Mouse (Mus musculus) lung, postnatal 0 days (tissue): Measurements from ENCODE around the gene Keap1. TPM values are rescaled to one million over a fixed set of nuclear protein-coding genes. Genes with fewer than 3 reads are reported as not detected.

ENCODE experiments used
- ATAC-seq: fragments of 200-750 bp; cut with Nextera tagmentation; 2 replicates; pipeline ENCODE4 v1.8.0; 2017; ENCODE audit warnings: moderate library complexity
- DNase-seq: peaks from one replicate; pipeline ENCODE4 v3.0.0-alpha.2; 2016; ENCODE audit warnings: low spot score
- H3K27ac ChIP-seq: fragments of 300-500 bp; sonication (generic); 2 replicates; pipeline ENCODE4 v1.5.1; 2014; ENCODE audit warnings: antibody characterized with exemption, mild to moderate bottlenecking, low read length, mixed read lengths
- H3K27me3 ChIP-seq: fragments of 300-500 bp; sonication (generic); replicated peaks from 2 replicates; pipeline ENCODE4 v1.6.1; 2014; ENCODE audit warnings: low read length, mixed read lengths; ENCODE audit not compliant: insufficient read depth
- H3K36me3 ChIP-seq: fragments of 300-500 bp; sonication (generic); 2 replicates; pipeline ENCODE4 v1.6.1; 2014; ENCODE audit warnings: low read length, mixed read lengths; ENCODE audit not compliant: insufficient read depth
- H3K4me1 ChIP-seq: fragments of 300-500 bp; sonication (generic); 2 replicates; pipeline ENCODE4 v1.6.1; 2014; ENCODE audit warnings: antibody characterized with exemption, low read depth, low read length, mixed read lengths; ENCODE audit not compliant: insufficient read depth
- H3K4me2 ChIP-seq: fragments of 300-500 bp; sonication (generic); replicated peaks from 2 replicates; pipeline ENCODE4 v1.6.1; 2014; ENCODE audit warnings: low read depth, mild to moderate bottlenecking, low read length, moderate library complexity, mixed read lengths
- H3K4me3 ChIP-seq: fragments of 300-500 bp; sonication (generic); 2 replicates; pipeline ENCODE4 v1.5.1; 2014; ENCODE audit warnings: low read depth, low read length
- H3K9ac ChIP-seq: fragments of 300-500 bp; sonication (generic); replicated peaks from 2 replicates; pipeline ENCODE4 v1.6.1; 2014; ENCODE audit warnings: low read depth, mild to moderate bottlenecking
- H3K9me3 ChIP-seq: fragments of 300-500 bp; sonication (generic); 2 replicates; pipeline ENCODE4 v1.6.1; 2016; ENCODE audit warnings: low read length, mixed read lengths
- CTCF ChIP-seq: IDR thresholded peaks from 2 replicates; pipeline ENCODE4 v1.5.1; 2016; ENCODE audit warnings: antibody characterized with exemption, mild to moderate bottlenecking
- EP300 ChIP-seq: IDR thresholded peaks from 2 replicates; pipeline ENCODE4 v1.6.1; 2016; ENCODE audit warnings: antibody characterized with exemption, mild to moderate bottlenecking, control low read depth
- WGBS: fragments of 180-500 bp; shearing (Covaris S2); extraction: QIAGEN DNeasy Blood & Tissue Kit; methylation state at CpG from one replicate; pipeline ENCODE4 v1.1.7; 2014; 5-methylcytosine and 5-hydroxymethylcytosine counted together
- polyA plus RNA-seq: library from polyadenylated mRNA; unstranded; fragments of >200 nt; fragmentation: Nextera tagmentation; extraction: Ambion mirVana; gene quantifications from 2 replicates; pipeline ENCODE4 v1.2.1, GENCODE M21; 2015

The Keap1 gene
- 44.7 and 45.9 TPM in 2 replicates for polyA plus RNA-seq

DNA sequence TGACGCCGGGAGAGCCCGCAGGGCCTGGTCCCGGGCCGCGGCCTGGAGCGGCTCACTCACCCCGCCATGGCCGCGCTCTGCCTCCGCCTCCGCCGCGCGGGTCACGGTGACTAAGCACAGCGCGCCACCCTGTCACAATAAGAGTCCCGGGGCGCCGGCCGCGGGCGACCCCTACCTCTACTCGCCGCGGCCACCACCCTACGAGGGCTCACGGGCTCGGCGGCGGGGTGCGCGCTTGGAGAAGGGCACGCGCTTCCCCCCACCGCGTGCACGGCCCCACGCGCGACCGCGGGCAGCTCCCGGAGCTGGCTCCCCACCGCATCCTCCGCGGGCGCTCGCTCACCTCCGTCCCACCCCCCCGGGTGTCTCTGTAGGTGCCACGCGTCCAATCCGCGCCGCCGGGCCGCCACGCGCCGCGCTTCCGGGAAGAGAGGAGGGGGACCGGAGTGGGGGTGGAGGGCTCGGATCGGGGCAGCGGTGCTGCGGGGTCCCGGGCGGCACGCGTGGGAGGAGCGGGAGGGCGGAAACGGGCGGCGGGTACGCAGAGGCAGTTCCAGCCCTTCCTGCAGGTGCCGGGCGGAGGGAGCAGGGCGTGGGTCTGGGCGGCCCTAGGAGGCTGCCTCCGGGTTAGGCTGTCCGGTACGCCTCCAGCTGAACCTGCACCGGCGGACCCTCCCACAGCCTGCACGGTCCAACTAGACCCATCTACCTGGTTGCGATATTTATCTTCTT lies at the start of gene Keap1:
Keap1 (minus strand) TSS at position 629 of the 732 bp plus-strand sequence.
- peak; percentile 93 for ATAC-seq
- H3K27me3 ChIP-seq, result peaks cover 7% of the 10 kb centered on the region
- peak within 1 kb of the TSS; percentile 89 for H3K27ac ChIP-seq
- WGBS, result 1% methylated on average over 42 of the region's 90 CpGs
- DNase-seq, result peak; percentile 92
- peaks cover 11% of the 10 kb centered on the region for H3K4me1 ChIP-seq
- H3K9me3 ChIP-seq, result no peaks in the 10 kb centered on the region
- 0 out of 2 replicates have a peak, but pooled peaks have one; percentile 12 for TF ChIP-seq CTCF
- TF ChIP-seq EP300, result no peak
- peak within 1 kb of the TSS; percentile 64 for H3K4me2 ChIP-seq
- H3K9ac ChIP-seq, result peak within 1 kb of the TSS; percentile 77
- H3K4me3 ChIP-seq, result peak within 1 kb of the TSS; percentile 90
- no peaks in the 10 kb centered on the region; the same call in 1 of the 2 replicates for H3K36me3 ChIP-seq

DNA sequence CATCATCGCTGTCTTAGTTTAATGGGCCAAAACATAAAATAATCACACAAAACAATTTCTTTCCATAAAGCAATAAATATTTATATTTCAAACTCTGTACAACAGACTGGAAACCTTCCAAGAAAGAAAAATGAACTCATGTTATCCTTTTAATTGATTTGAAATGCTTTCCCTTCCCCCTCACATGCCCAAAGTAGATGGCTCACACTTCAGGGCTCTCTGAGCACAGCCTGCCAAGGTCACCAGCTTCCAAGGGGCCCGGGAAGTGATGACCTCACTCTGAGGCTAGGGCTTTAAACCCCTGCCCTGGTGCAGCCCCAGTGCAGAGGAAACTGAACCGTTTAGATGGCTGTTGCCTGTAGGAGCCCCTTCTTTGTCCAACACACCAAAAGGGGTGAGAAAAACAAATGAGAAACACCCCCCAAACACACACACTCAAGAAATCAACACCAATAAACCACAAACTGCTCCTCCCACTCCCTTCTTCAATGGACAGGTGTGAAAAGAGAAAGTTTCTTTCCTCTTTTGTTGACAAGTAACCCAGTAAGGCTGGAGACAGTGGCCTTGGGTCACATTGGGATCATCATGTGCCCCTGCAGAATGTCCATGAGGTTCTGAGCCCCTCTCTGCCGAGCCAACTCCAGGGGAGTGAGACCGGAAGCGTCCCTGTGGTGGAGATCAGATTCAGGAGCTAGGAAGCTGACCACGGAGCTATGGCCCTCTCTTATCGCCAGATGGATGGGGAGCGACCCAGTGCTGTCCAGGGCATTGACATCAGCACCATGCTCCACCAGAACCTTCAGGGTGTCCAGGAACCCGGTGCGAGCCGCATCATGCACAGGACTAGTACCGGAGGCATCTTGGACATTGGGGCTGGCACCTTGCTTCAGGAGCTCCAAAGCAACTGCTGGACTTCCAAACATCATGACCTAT lies 49.5 kb upstream of the Keap1 start:
- Histone ChIP-seq H3K9me3 (no peaks in the 10 kb centered on the region), H3K4me3 (peak overlapping the region; percentile 76), H3K4me1 (peaks cover 19% of the 10 kb centered on the region), H3K27ac (peak overlapping the region; percentile 84), H3K4me2 (peak overlapping the region; percentile 78), H3K9ac (no peak overlapping the region), H3K27me3 (no peaks in the 10 kb centered on the region), H3K36me3 (no peaks in the 10 kb centered on the region)
- TF ChIP-seq EP300 (peak; percentile 52; the same call in 1 of the 2 replicates), CTCF (no peak)
- ATAC-seq, result no peak
- WGBS, result 71% methylated on average over 13 of the region's 13 CpGs
- peak; percentile 67 for DNase-seq

DNA sequence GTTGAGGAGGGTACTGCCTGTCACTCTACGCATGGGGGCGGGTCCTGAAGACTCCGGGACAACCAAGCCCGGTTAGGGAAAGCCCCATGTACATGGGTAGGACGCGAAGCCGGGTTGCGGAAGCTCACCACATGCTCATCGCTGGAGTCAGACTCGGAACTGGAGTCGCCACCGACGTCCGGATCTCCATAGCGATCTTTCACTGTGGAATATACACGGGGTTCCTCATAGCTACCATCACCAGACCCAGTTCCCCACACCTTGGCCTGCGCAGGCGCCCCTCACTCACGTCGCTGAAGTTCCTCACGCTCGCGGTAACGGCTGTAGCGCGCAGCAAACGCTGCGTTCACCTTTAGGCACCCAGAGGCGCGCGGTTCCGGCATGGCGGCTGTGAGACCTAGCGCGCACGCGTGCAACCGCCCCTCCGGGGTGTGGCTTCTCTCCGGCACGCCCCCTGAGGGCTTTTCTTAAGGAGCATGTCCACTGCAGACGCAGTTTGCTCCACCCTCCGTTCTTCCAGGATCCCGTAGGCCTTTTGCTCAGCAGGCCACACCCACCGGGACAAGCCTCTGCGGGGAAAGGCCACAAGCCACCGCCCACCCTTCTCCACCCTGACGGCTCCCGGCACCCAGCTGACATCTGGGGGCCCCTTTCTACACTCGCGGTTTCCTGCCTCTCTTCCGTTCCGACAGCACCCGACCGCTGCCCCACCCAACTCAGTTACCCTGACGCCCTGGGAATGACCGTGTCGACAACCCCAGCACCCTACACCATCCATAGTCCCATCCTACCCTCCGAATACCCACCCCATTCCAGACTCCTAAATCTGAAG lies 48.6 kb upstream of the Keap1 start, which contains the start of gene Kri1:
Kri1 (minus strand) TSS at position 399 of the 832 bp plus-strand sequence.
- under 1% methylated on average over 55 of the region's 59 CpGs for WGBS
- H3K4me1 ChIP-seq, result peaks cover 19% of the 10 kb centered on the region
- DNase-seq (peak; percentile 100), ATAC-seq (peak; percentile 72)
- H3K9ac ChIP-seq, result peak within 1 kb of the TSS; percentile 63
- H3K9me3 ChIP-seq, result no peaks in the 10 kb centered on the region
- peak within 1 kb of the TSS; percentile 78 for H3K4me2 ChIP-seq
- TF ChIP-seq EP300 (peak; percentile 78; the same call in 1 of the 2 replicates), CTCF (0 out of 2 replicates have a peak, but pooled peaks have one; percentile 5)
- no peaks in the 10 kb centered on the region; the same call in 1 of the 2 replicates for H3K36me3 ChIP-seq
- peak within 1 kb of the TSS; percentile 76 for H3K4me3 ChIP-seq
- peak within 1 kb of the TSS; percentile 84 for H3K27ac ChIP-seq
- no peaks in the 10 kb centered on the region for H3K27me3 ChIP-seq

DNA sequence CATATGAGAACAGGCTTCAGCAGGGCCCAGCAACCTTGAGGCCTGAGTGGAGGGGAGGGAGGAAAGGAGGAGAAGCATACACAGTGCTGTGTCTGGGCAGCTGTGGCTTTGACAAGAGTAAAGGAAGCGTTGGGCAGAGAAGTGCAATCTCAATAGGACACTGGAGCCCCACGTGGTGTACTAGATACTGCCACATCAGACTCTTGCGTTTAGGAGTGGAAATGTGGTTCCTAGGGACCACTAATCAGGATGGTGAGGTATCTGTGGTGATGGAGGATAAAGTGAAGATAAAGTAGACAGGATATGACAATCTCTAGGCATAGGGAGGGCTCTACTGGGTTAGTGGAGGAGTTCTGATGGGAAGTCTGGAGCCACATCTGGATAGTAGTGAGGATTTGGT lies 47.6 kb upstream of the Keap1 start:
- no peaks in the 10 kb centered on the region for H3K27me3 ChIP-seq
- WGBS, result 46% methylated on average over 3 of the region's 3 CpGs
- H3K27ac ChIP-seq, result no peak overlapping the region; the same call in 1 of the 2 replicates
- H3K9me3 ChIP-seq, result no peaks in the 10 kb centered on the region
- TF ChIP-seq EP300, result no peak
- no peak overlapping the region for H3K4me3 ChIP-seq
- no peak for ATAC-seq
- peaks cover 19% of the 10 kb centered on the region for H3K4me1 ChIP-seq
- DNase-seq, result no peak
- H3K4me2 ChIP-seq, result peak overlapping the region; percentile 78
- H3K9ac ChIP-seq, result no peak overlapping the region
- no peaks in the 10 kb centered on the region; the same call in 1 of the 2 replicates for H3K36me3 ChIP-seq

DNA sequence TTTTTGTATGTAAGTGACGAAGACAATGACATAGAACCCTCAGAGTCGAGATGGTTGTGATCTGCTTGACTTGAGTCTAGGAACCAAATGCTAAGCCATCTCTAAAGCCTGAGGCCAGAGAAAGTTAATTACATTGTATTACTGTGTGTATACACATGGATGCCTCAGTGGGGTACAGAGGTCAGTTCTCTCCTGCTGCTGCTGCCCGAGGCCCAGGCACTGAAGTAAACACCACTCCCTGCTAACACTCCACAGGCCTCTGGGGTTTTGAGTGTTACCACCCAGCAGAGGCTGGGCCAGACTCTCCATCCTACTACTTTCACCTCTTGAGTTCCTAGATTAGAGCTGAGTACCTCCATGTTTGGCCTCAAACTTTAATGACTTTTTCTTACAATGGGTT lies 44.8 kb upstream of the Keap1 start:
- TF ChIP-seq CTCF (no peak), EP300 (no peak)
- H3K9me3 ChIP-seq, result no peaks in the 10 kb centered on the region
- no peak overlapping the region for H3K4me2 ChIP-seq
- peaks cover under 1% of the 10 kb centered on the region; the same call in 1 of the 2 replicates for H3K36me3 ChIP-seq
- peaks cover 18% of the 10 kb centered on the region for H3K4me1 ChIP-seq
- no peak overlapping the region for H3K4me3 ChIP-seq
- ATAC-seq (peak; percentile 7; the same call in 1 of the 2 replicates), DNase-seq (peak; percentile 63)
- no peak overlapping the region for H3K9ac ChIP-seq
- H3K27ac ChIP-seq, result 0 out of 2 replicates have a peak overlapping the region, but pooled peaks have one; percentile 26
- WGBS, result 74% methylated on average over 3 of the region's 3 CpGs
- no peaks in the 10 kb centered on the region for H3K27me3 ChIP-seq
